Mouse (Mus musculus): ENCODE measurements around the gene Ttll13.

- TF ChIP-seq CTCF (IDR thresholded peaks at IDR 0.05; ENCODE audit: extremely low read depth, insufficient read length, insufficient replicate concordance, low read depth, low read length) (no peak), POLR2A (IDR thresholded peaks at IDR 0.05; ENCODE audit: low read depth, low read length) (no peak)
Observed at GRCm38 (mm10) chr7:80208738-80209430, 37.3 kb upstream of the Ttll13 start.
